Mouse (Mus musculus) c-Kit-positive CD71-positive TER-119-positive erythroid progenitor cells, embryonic 14.5 days (primary cell): Measurements from ENCODE around the gene Gm20388.

ENCODE experiments used
- DNase-seq: peaks from one replicate; pipeline ENCODE4 v3.0.0-alpha.2; 2013; ENCODE audit warnings: low spot score

Gm20388 gene

DNA sequence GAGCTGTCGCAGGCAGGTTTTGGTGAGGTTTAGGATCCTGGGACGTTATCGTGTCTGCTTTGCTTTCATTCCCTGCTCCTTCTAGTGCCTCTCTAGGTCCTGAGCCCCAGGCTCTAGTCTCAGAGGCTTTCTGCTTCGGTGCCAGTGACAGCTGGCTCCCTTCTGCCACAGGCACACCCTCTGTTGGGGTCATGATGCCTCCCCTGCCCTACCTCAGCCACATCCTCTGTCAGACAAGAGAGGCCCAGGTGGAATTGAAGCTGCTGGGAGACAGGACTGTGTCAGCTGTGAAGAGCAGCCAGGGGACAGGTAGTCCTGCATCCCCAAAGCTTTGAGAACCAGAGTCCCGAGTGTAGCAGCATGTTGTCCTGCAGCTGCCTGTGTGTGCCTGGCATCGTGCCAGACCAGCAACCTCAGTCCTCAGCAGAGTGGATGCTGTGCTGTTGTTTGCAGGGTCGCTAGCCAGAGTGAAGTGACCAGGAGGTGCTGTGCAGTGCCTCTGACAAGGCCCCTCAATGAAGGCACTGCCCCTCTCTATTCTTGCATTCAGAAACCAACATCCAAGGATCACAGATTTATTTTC lies 2896.4 kb downstream of the Gm20388 start:
- DNase-seq = no peak

DNA sequence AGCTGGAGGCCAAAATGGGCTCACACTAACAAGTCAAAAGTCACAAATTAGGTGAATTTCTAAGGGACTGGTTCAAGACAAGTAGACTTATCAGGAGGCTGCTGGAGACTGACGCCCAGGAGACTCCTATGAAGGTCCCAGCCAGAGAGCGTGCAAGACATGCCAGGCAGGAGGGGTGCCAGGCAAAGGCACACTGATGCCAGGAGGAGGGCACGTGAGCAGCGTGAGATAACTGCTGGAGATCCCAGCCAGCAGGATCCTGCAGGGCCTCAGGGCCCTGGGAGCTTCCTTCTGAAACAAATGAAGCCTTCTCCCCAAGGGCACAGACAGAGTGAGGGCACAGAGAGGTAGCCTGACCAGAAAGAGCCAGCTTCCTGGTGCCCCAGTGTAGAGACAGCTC lies 2897.3 kb downstream of the Gm20388 start:
- no peak for DNase-seq

- no peak for DNase-seq
These were observed 2899.7 kb downstream of the Gm20388 start for GRCm38 (mm10) chr8:122810376-122810775.

DNA sequence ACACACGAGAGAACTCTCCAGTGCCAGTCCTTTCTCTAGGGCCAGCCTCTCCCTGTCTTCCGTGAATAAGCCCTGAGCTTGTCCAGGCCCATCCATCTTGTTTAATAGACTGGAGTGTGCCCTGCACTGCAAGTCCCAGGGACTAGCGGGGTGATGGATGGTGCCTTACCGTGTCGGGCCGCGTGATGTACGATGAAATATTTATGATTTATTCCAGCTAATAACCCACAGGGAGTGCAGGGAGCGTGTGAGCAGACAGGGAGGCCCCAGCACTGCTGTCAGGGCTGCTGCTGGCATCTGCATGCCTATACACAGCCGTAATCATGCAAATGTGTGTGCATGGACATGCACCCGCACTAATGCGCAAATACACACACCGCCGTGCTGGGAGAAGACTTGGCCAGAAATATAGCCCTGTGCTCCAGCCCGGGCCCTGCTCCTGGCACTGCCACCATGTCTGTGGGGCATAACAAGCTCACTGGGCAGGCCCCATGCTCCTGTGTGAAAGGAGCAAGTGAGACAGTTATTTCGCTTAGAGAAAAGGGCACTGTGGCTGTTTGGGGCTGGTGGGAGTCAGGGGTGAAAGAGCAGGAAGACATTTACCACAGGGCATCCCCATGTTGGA lies 2901.3 kb downstream of the Gm20388 start:
- DNase-seq = no peak

DNA sequence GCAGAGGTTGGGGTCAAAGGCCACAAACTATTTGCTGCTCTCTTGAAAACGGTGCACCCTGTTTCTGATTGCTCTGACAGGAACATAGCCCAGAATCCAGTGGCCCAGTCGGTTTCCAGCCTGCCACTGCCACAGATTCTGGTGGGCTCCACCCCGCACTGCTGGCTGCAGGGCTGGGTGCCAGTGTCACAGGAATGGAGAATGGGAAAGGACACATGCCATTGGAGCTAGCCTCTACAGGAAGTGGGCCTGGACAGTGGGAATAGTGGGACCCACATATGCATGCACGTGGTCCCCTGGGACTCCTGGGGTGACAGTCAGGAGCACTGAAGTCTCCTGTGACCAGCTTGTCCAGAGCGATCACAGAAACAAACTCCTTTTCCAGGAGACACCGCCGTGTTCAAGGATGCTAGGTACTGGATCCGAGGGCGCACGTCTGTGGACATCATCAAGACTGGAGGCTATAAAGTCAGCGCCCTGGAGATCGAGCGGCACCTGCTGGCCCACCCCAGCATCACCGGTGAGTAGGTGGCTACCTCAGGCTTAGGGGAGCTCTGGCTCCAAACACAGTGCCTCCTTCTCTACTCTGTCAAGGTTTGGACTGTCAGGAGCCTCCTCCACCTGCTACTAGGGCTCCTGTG lies 2902.1 kb downstream of the Gm20388 start:
- no peak for DNase-seq

- DNase-seq = no peak
These were observed 2904.0 kb downstream of the Gm20388 start for GRCm38 (mm10) chr8:122814608-122815007.

- no peak for DNase-seq
These were observed 2906.3 kb downstream of the Gm20388 start for GRCm38 (mm10) chr8:122816965-122817364.

DNA sequence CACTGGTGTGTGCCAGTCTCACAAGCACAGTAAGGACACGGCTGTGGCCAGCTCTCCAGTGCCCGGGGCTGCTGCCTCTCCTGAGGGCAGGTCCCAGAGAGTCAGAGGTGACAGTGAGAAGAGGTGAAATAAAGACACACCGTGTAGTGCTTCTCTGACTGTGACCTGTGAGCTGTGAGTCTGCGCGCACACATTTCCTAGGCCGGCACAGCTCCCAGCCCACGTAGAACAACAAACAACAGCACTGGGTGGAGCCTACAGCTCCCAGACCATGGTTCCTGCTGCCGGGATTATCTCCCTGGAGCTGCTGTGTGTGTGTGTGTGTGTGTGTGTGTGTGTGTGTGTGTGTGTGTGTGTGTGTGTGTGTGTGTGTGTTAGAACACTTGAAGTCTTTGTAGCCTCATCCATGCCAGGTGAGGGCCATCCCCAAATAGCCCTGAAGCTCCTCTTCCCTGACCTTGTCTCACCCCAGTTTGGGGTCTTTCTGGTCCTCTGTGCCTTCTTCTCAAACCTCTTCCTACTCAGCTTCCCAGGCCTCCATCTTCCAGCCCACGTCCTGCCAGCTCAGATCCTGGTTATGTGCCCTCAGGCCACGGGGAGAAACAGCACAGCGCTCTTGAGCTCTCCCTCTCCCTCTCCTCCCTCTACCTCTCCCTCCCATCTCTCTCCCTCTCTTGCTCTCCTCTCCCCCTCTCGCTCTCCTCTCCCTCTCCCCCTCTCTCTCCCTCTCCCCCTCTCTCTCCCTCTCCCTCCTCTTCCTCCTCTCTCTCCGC lies 2907.3 kb downstream of the Gm20388 start:
- DNase-seq = no peak

DNA sequence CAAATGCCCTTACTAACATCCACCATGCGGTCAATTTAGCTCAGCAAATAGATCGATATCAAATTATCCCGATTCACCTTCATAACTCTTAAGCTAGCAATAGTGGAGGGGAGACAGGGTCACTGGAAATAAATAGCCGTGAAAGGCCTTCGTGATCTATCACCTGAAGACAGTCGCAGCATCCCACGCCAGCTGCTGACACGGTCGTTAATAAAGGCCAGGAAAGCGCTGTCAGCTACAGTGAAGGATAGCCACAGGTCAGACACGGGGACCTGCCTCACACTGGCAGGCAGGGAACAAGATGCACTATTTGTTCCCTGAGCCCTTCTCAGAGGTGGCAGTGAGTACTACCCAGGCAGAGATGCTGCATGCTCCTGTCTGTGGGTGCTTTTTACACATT lies 2909.1 kb downstream of the Gm20388 start:
- DNase-seq = no peak

DNA sequence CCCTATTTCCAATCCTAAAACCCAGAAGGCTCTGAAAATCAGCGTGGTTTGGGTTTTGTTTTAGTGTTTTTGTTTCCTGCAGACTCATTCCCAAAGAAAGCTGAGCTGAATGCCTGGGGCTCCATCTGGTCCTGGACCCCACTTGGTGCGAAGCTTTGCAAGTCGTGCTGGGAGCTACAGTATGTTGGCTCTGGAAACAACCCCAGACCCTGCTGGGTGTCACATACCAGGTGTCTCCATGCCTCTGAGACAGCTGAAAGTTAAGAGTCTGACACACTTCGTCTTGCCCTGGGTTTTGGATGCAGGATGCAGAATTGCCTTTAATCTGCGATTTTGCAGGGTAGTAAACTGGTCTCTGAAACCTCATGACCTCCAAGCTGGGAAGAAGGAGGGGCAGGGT lies 2913.9 kb downstream of the Gm20388 start:
- no peak for DNase-seq

- DNase-seq = no peak
These were observed 2914.3 kb downstream of the Gm20388 start for GRCm38 (mm10) chr8:122824986-122825385.

- no peak for DNase-seq
These were observed 2914.8 kb downstream of the Gm20388 start for GRCm38 (mm10) chr8:122825408-122825807.

DNA sequence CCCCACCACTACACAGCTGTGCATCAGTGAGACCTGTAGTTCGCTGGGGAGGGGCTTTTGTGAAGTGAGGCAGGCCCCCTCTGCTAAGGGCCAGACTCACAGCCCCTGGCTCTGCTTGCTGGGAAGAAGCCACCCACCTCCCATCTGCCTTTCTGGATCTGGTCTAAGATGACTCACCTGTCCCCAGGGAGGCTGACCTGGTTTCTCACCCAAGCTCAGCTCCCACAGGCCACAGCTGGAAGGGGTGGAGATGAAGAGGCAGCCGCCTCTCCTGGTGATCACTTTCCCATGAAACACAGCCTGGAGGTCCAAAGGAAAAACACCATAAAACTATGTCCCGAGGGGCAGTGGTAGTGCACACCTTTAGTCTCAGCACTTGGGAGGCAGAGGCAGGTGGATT lies 2918.8 kb downstream of the Gm20388 start:
- no peak for DNase-seq

- peak; percentile 86 for DNase-seq
These were observed 2919.9 kb downstream of the Gm20388 start for GRCm38 (mm10) chr8:122830349-122831061.

GRCm38 (mm10) chr8:122834416-122834815 lies 2923.8 kb downstream of the Gm20388 start:
- DNase-seq = peak; percentile 34

DNA sequence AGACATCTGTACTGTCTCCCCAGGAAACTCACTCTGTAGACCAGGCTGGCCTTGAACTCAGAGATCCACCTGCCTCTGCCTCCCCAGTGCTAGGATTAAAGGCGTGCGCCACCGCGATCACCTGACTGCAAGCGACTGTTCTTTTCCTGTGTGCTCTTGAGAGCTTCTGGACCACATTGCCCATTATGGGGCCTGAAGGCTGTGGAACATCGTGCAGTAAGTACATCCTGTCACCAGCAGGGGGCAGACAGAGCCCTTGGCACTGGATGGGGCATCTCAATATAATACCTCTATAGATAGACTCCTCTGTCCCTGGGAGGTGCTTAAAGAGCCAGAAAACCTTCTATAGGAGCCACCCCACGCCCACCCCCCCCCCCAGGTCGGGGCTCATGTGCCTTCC lies 2924.3 kb downstream of the Gm20388 start:
- peak; percentile 76 for DNase-seq

DNA sequence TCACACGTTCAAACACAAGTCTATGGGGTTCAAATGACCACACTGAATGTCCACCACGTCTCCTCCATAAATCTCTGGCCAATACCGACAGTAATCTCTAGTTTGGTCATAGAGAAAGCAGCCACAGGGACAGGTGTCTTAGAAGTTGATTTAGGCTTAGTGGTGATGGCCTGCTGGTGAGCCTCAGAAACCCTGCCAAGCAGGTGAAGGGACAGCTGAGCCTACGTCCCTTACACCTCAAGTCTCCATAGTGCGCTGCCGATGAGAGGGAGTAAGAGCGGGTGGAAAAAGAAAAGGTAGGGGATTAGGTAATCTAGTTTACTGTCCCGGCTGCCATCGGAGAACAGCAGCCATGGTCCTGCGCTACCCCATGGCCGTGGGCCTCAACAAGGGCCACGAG lies 2925.6 kb downstream of the Gm20388 start:
- no peak for DNase-seq

DNA sequence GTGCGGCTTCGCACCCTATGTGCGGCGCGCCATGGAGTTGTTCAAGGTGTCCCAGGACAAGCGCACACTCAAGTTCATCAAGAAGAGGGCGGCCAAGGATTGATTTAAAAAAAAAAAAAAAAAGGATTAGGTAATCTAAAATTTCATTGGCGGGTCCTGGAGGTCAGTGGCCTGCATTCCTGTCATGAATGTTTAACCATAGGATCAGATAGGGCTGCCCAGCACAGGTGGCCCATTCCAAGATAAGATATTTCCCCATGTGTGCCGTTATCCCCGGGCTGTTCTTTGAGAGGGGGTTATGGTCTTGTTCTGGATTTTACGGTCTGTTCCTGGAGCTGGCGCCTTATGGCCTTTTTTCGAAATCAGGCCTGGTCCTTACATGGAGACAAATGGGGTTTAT lies 2926.1 kb downstream of the Gm20388 start:
- DNase-seq = no peak

DNA sequence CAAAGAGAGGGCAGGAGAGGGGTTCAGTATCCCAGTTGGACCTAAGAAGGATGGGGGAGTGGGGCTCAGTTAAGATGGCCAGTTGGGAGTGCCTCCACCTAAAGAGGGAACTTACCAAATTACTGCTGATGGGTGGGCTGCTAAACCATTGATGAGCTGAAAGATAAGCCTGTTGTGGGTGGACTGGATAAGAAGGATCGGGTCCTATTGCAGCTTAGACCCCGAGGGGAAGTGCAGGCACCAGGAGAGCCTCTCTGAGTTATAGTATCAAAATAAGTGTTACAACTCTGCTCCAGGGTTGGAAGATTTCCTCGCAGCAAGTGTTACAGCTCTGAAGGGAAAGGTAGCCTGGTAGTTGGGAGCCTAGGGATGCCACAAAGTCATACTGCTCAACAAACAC lies 2933.5 kb downstream of the Gm20388 start:
- DNase-seq = no peak

DNA sequence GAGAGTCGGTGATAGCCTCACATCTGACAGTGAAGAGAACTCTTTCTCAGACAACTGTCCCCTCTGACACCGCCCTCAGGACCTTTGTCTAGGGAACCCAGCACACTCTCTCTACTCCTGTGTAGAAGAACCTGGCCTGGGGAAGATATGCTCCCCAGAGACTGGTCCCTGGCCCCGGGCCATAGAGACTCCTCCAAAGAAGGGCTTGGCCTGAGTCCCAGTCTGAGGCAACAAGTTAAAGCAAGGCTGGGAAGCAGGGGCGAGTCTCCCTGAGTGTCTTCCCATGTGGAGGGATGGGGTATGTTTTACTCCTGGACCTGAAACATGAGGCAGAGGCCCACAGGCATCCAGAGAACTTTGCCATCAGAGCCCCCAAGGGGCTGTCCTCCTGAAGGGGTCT lies 2935.0 kb downstream of the Gm20388 start:
- DNase-seq = no peak

- DNase-seq = peak; percentile 54
These were observed 2937.4 kb downstream of the Gm20388 start, which contains the start of gene Cdh15 for GRCm38 (mm10) chr8:122847829-122848561. Cdh15 (plus strand) TSS chr8:122847966.
